Mouse (Mus musculus) midbrain, embryonic 16.5 days (tissue): Measurements from ENCODE around the gene Hist1h3c. TPM values are rescaled to one million over a fixed set of nuclear protein-coding genes. Genes with fewer than 3 reads are reported as not detected.

Experiments
- ATAC-seq: fragments of 200-750 bp; cut with Nextera tagmentation; 2 replicates; pipeline ENCODE4 v1.8.0; 2017; ENCODE audit warnings: moderate TSS enrichment
- H3K27ac ChIP-seq: fragments of 300-500 bp; sonication (generic); 2 replicates; pipeline ENCODE4 v1.5.1; 2014; ENCODE audit warnings: mild to moderate bottlenecking, low read length, mixed read lengths
- H3K27me3 ChIP-seq: fragments of 300-500 bp; sonication (generic); 2 replicates; pipeline ENCODE4 v1.6.1; 2014; ENCODE audit warnings: low read depth, low read length, mixed read lengths; ENCODE audit not compliant: control insufficient read depth, insufficient read depth
- H3K36me3 ChIP-seq: fragments of 300-500 bp; sonication (generic); 2 replicates; pipeline ENCODE4 v1.6.1; 2014; ENCODE audit warnings: mild to moderate bottlenecking, low read length, moderate library complexity, mixed read lengths; ENCODE audit not compliant: control insufficient read depth, insufficient read depth
- H3K4me1 ChIP-seq: fragments of 300-500 bp; sonication (generic); 2 replicates; pipeline ENCODE4 v1.6.1; 2014; ENCODE audit warnings: mild to moderate bottlenecking, low read length, mixed read lengths; ENCODE audit not compliant: control insufficient read depth, insufficient read depth
- H3K4me2 ChIP-seq: fragments of 300-500 bp; sonication (generic); 2 replicates; pipeline ENCODE4 v1.6.1; 2014; ENCODE audit warnings: mild to moderate bottlenecking, low read length, mixed read lengths
- H3K4me3 ChIP-seq: fragments of 300-500 bp; sonication (generic); 2 replicates; pipeline ENCODE4 v1.5.1; 2014; ENCODE audit warnings: low read depth, mild to moderate bottlenecking, low read length, moderate library complexity, mixed read lengths
- H3K9ac ChIP-seq: fragments of 300-500 bp; sonication (generic); 2 replicates; pipeline ENCODE4 v1.6.1; 2014; ENCODE audit warnings: low read depth, low read length, mixed read lengths
- H3K9me3 ChIP-seq: fragments of 300-500 bp; sonication (generic); replicated peaks from 2 replicates; pipeline ENCODE4 v1.6.1; 2014; ENCODE audit warnings: mild to moderate bottlenecking, low read length, mixed read lengths; ENCODE audit not compliant: control insufficient read depth, poor library complexity, severe bottlenecking
- WGBS: fragments of 180-500 bp; shearing (Covaris S2); extraction: QIAGEN DNeasy Blood & Tissue Kit; methylation state at CpG from one replicate; pipeline ENCODE4 v1.1.7; 2014; 5-methylcytosine and 5-hydroxymethylcytosine counted together
- polyA plus RNA-seq: library from polyadenylated mRNA; unstranded; fragments of >200 nt; fragmentation: Nextera tagmentation; extraction: Ambion mirVana; gene quantifications from 2 replicates; pipeline ENCODE4 v1.2.1, GENCODE M21; 2015

Hist1h3c gene
- polyA plus RNA-seq, 1 experiment from 2014 or later, result not detected

- H3K4me3 ChIP-seq, result no peak overlapping the region
- H3K9ac ChIP-seq, result no peak overlapping the region
- no peaks in the 10 kb centered on the region for H3K36me3 ChIP-seq
- no peak overlapping the region for H3K4me2 ChIP-seq
- H3K27me3 ChIP-seq, result no peaks in the 10 kb centered on the region
- H3K27ac ChIP-seq, result no peak overlapping the region
- 39% methylated on average over 4 of the region's 4 CpGs for WGBS
- H3K9me3 ChIP-seq, result no peaks in the 10 kb centered on the region
- no peak for ATAC-seq
- peaks cover 20% of the 10 kb centered on the region for H3K4me1 ChIP-seq
Measured at GRCm38 (mm10) chr13:23743963-23744362, 1.4 kb downstream of the Hist1h3c start.

GRCm38 (mm10) chr13:23743215-23743614 lies 2.2 kb downstream of the Hist1h3c start:
- Histone ChIP-seq H3K9me3 (no peaks in the 10 kb centered on the region), H3K4me3 (no peak overlapping the region), H3K36me3 (no peaks in the 10 kb centered on the region), H3K27me3 (no peaks in the 10 kb centered on the region), H3K4me2 (no peak overlapping the region), H3K4me1 (peaks cover 22% of the 10 kb centered on the region), H3K27ac (no peak overlapping the region), H3K9ac (no peak overlapping the region)
- no peak for ATAC-seq
- WGBS, result 82% methylated on average over 5 of the region's 5 CpGs

DNA sequence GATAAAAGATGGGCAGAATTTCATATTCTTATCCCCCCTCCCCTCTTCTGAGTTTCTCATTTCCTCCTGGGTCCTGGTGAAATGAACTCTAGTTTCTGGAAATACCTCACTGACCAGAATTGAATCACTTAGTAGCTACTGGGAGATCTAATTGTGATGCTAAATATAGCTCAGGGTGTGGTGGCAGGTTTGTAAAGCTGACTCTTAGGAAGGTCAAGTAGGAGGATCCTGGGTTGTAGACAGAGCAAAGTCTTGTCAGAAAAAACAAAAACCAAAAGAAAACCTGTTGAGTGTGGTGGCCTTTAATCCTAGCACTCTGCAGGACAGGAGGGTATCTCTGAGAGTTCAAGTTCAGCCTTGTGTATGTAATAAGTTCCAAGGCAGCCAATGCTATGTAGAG lies 3.4 kb downstream of the Hist1h3c start:
- Histone ChIP-seq H3K27ac (no peak overlapping the region), H3K36me3 (no peaks in the 10 kb centered on the region), H3K9ac (no peak overlapping the region), H3K4me2 (no peak overlapping the region), H3K9me3 (no peaks in the 10 kb centered on the region), H3K27me3 (no peaks in the 10 kb centered on the region), H3K4me3 (no peak overlapping the region), H3K4me1 (peaks cover 17% of the 10 kb centered on the region)
- no peak for ATAC-seq

DNA sequence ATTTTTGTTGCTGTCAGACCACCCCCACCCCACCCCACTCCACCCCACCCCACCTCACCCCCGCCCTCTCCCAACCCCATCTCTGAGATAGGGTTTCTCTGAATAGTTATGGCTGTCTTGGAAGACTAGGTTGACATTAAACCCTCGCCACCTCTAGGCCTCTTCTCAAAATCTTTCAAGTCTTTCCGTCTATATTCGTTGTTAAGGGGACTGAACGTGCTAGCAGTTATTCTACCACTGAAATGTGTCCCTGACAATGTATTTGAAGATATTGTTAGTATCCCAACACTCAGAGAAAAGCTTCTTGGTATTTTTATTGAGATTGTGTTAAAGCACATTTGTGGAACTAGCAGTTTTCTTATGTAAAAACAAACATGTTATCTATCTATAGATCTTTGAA lies 4.5 kb downstream of the Hist1h3c start:
- Histone ChIP-seq H3K27me3 (no peaks in the 10 kb centered on the region), H3K4me3 (no peak overlapping the region), H3K9ac (no peak overlapping the region), H3K4me1 (peaks cover 17% of the 10 kb centered on the region), H3K27ac (no peak overlapping the region), H3K9me3 (no peaks in the 10 kb centered on the region), H3K4me2 (no peak overlapping the region), H3K36me3 (no peaks in the 10 kb centered on the region)
- WGBS, result 60% methylated on average over 5 of the region's 5 CpGs
- no peak for ATAC-seq

- Histone ChIP-seq H3K27me3 (no peaks in the 10 kb centered on the region), H3K9ac (peak overlapping the region; percentile 45; the same call in 1 of the 2 replicates), H3K36me3 (no peaks in the 10 kb centered on the region), H3K4me2 (peak overlapping the region; percentile 95), H3K4me3 (peak overlapping the region; percentile 55), H3K27ac (peak overlapping the region; percentile 56), H3K4me1 (peaks cover 17% of the 10 kb centered on the region), H3K9me3 (no peaks in the 10 kb centered on the region)
- 41% methylated on average over 13 of the region's 13 CpGs for WGBS
- ATAC-seq, result no peak
Measured at GRCm38 (mm10) chr13:23740256-23740840, 5.1 kb downstream of the Hist1h3c start.

- Histone ChIP-seq H3K4me3 (peak overlapping the region; percentile 55), H3K9ac (peak overlapping the region; percentile 45; the same call in 1 of the 2 replicates), H3K4me1 (peaks cover 17% of the 10 kb centered on the region), H3K9me3 (no peaks in the 10 kb centered on the region), H3K4me2 (peak overlapping the region; percentile 95), H3K36me3 (no peaks in the 10 kb centered on the region), H3K27ac (peak overlapping the region; percentile 56), H3K27me3 (no peaks in the 10 kb centered on the region)
- WGBS, result under 1% methylated on average over 14 of the region's 14 CpGs
- ATAC-seq, result no peak
Measured at GRCm38 (mm10) chr13:23739922-23740252, 5.5 kb downstream of the Hist1h3c start.

DNA sequence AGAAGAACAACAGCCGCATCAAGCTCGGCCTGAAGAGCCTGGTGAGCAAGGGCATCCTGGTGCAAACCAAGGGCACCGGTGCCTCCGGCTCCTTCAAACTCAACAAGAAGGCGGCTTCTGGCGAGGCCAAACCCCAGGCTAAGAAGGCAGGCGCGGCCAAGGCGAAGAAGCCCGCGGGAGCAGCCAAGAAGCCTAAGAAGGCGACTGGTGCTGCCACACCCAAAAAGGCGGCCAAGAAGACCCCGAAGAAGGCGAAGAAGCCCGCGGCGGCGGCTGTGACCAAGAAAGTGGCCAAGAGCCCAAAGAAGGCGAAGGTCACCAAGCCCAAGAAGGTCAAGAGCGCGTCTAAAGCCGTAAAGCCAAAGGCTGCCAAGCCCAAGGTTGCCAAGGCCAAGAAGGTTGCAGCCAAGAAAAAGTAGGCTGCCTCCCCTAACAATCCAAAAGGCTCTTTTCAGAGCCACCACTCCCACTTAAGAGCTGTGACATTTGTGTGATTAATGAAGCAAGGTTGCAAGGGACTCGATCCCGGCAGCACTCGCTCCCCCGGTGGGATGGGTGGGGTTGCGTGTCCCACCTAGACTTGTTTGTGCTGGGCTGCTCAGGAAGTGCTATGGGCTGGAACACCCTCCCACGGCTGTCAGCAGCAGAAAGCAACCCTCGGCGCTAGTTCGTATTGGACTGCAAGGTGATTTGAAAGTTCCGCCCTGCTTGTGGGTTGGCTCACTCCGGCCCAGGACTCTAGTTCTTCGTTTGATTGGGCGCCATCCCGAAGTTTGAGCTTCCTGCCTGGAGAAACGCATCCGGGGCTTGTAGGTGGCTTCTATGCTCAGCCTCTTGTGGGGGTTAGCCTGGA lies 6.1 kb downstream of the Hist1h3c start:
- under 1% methylated on average over 39 of the region's 39 CpGs for WGBS
- H3K4me2 ChIP-seq, result peak overlapping the region; percentile 95
- peak overlapping the region; percentile 60 for H3K9ac ChIP-seq
- H3K36me3 ChIP-seq, result no peaks in the 10 kb centered on the region
- no peaks in the 10 kb centered on the region for H3K9me3 ChIP-seq
- H3K4me3 ChIP-seq, result peak overlapping the region; percentile 55
- no peaks in the 10 kb centered on the region for H3K27me3 ChIP-seq
- peaks cover 17% of the 10 kb centered on the region for H3K4me1 ChIP-seq
- peak; percentile 93 for ATAC-seq
- H3K27ac ChIP-seq, result peak overlapping the region; percentile 56

GRCm38 (mm10) chr13:23738677-23739068 lies 6.7 kb downstream of the Hist1h3c start, which contains the start of gene Hist1h1c:
Gene Hist1h1c, plus strand, starts transcription at chr13:23738808.
- peak; percentile 95 for ATAC-seq
- peak within 1 kb of the TSS; percentile 55 for H3K4me3 ChIP-seq
- peaks cover 17% of the 10 kb centered on the region for H3K4me1 ChIP-seq
- no peaks in the 10 kb centered on the region for H3K27me3 ChIP-seq
- peak within 1 kb of the TSS; percentile 60 for H3K9ac ChIP-seq
- no peaks in the 10 kb centered on the region for H3K36me3 ChIP-seq
- no peaks in the 10 kb centered on the region for H3K9me3 ChIP-seq
- under 1% methylated on average over 29 of the region's 38 CpGs for WGBS
- peak within 1 kb of the TSS; percentile 56 for H3K27ac ChIP-seq
- peak within 1 kb of the TSS; percentile 95 for H3K4me2 ChIP-seq

DNA sequence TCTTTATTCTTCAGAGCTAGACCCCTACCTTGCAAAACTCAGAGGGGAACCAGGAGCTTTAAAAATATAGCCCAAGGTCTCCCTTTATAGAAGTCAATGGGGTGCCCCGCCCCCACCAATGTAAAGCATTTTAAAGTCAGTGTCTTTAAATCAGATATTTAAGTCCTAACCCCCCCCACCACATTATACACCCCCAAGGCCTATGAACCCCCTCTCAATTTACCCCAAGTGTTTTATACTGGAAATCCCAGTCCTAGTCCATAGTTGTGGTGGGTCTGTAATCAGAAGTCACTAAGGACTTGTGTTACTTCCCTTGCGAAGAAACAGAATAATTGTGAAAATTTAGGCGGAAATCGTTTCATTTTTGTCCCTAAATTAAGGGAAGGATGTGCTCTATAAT lies 7.4 kb downstream of the Hist1h3c start:
- Histone ChIP-seq H3K9ac (peak overlapping the region; percentile 60; the same call in 1 of the 2 replicates), H3K27me3 (no peaks in the 10 kb centered on the region), H3K36me3 (no peaks in the 10 kb centered on the region), H3K27ac (no peak overlapping the region; the same call in 1 of the 2 replicates), H3K4me3 (peak overlapping the region; percentile 55), H3K4me2 (peak overlapping the region; percentile 95), H3K4me1 (peaks cover 17% of the 10 kb centered on the region), H3K9me3 (no peaks in the 10 kb centered on the region)
- WGBS, result 21% methylated on average over 4 of the region's 4 CpGs
- no peak for ATAC-seq
